Mouse (Mus musculus) right cerebral cortex, postnatal 14 days (tissue): ENCODE data around the gene Atp6v0e2.
A peak's percentile ranks its signal among the peaks of the same experiment; 100 is the strongest.

ENCODE experiments used
- DNase-seq: peaks from one replicate; pipeline ENCODE4 v3.0.0; 2022

The Atp6v0e2 gene

DNA sequence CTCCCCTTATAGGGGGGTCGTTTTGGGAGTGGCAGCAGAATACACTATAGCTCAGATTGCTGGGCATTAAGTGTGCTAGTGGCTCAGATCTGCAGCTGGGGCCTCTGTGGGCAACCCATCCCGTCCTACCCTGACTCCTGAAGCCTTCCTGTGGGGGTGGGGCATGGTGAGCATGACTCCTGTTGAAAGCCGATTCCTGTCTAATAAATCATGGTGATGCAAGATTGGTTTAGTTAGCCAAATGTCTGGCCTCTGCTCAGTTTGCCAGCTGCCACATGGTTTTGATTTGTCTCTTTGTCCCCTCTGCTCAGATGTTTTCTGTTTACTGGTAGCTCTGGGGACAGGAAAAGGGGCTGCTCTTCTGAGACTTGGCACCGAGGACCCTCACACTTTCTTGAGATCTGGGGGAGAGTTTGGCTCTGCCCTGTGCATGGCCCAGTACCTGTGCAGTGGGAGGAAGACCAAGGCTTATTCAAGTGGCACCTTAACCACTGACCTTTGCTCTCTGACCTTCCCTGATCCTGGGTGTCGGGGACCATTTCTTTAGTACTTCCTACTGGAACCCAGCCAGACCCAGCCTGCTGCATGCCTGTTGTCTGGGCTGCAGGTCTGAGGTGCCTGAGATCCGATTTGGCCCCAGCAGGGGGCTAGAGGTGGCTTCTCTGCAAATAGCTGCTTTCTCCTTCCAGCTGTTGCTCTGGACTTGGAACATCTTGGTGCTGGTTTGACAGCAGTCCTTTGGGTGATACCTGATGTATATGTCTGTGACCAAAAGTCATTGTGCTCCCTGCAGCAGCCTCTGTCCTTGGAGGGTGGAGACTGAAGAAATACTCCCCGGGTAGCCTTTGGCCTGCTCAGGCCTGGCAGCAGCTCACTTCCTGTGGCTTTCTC, 4.4 kb downstream of the Atp6v0e2 start:
- no peak for DNase-seq

DNA sequence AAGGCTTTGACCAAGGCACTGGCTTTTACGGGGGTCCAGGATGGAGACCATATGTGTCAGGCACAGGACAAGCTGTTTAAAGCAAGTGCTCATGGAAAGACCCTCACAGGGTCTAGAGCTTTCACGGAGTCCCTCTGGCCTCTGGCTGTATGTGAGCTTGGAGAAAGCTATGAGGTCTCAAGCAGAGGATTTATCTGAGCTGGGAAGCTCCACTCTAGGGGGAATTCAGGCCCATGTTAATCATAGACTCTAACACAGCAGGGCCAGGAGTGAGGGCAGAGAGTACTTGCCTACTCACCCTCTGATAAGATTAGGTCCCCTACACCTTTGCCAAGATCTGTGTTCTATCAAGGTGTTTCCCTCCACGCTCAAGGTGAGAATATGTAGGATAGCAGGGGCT, 5.2 kb downstream of the Atp6v0e2 start:
- no peak for DNase-seq

DNA sequence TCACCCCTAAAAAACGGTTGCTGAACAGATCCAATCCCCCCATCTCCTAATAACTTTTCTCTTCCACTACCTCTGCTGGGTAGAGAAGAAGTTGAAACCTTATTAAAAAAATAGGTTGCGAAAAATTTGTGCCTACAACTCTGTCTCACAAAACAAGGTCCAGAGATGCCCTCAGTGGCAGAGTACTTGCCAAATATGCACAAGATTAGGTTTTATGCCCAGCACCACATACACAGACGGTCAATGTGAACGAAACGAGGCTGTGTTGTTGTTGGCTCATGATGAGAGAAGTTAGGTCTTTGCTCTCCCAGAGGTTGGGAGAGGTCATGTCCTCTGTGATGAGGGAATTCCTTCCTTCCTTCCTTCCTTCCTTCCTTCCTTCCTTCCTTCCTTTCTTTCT, 7.8 kb downstream of the Atp6v0e2 start:
- DNase-seq: no peak

DNA sequence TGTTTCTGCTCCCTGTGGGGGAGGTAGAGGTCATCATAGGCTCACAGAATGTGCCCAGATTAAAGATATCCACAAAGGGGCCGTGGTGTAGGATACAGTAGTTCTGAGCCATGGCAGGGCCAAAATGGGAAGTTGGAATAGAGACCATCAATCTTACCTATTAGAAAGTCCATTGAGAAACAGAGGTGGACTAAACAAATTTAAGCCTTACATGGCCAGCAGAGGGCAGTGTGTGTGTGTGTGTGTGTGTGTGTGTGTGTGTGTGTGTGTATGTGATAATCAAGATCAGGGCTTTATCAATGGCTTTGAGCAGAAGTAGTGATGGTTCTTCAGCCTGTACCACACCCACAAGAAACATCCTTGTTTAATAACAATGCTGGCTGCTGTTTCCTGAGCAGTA, 8.9 kb downstream of the Atp6v0e2 start:
- DNase-seq: no peak

DNA sequence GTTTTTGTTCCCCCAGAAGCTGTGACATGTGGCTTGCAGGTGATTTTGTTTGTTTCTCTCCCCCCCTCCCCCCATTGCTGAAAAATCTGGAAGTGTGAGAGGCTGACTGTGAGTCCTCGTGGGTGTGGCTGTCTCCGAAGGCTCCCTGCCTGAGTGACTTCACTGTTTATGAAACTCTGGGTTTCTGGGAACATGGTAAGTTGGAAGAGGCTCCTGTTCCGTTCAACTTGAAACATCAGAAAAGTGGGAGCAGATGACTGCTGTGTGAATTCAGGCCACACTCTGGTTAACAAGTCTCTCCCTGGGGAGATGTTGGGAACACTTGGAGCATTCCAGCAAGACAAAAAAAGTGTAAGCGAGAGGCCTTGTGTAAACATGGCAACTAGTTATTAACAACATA, 9.4 kb downstream of the Atp6v0e2 start:
- DNase-seq: no peak

DNA sequence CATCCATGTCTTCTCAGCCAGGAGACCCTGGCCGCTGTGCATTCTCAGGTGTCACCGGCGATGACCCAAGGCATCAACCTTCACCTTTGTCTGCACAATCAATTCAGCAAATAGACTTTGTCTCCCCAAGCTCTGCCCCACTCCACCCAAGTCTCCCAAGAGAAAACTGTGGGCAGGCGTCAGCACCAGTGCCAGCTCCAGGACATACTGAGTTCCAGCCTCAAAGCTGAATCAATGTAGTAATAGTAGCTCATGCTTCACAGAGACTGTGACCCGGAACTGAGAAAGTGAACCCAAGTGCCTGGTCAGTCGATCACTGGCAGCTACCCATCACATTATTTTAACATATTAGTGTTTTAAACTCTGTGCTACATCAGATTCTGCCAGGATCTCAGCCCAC, 10.9 kb downstream of the Atp6v0e2 start:
- DNase-seq: no peak

DNA sequence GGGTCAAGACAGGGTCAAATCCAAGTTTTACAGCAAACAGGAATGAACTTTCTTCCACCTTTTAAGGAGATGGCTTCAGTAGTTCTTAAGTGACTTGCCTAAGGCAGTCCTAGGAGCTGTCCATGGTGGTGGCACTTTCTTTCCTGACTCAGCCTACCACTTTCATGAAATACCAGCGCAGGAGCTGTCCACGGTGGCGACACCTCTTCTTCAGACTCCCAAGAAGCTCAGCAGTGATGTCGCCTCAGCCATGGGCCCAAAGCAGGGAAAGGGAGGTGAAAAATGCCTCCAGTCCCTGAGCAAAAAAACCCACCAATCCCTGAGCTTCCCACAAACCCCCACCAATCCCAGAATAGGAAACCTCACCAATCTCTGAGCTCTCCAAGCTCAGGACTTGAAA, 15.5 kb downstream of the Atp6v0e2 start:
- no peak for DNase-seq

DNA sequence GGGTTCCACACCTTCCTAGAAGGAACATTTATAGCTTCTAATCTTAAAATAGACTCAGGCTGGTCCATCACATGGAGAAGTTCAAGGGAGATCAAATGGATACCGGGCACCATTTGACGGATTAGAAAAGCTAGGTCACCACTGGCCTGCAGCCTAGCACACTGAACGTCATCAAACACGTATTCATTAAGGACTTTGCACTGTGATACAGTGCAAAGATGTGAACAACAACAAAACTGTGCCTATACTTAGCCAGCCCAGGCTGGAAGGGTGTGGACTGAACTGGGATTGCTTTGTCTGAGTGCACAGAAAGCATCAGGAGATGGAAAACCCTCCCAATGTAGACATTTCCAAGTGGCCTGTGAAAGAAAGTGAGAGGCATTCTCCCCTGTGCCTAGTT, 16.4 kb downstream of the Atp6v0e2 start:
- DNase-seq: no peak

DNA sequence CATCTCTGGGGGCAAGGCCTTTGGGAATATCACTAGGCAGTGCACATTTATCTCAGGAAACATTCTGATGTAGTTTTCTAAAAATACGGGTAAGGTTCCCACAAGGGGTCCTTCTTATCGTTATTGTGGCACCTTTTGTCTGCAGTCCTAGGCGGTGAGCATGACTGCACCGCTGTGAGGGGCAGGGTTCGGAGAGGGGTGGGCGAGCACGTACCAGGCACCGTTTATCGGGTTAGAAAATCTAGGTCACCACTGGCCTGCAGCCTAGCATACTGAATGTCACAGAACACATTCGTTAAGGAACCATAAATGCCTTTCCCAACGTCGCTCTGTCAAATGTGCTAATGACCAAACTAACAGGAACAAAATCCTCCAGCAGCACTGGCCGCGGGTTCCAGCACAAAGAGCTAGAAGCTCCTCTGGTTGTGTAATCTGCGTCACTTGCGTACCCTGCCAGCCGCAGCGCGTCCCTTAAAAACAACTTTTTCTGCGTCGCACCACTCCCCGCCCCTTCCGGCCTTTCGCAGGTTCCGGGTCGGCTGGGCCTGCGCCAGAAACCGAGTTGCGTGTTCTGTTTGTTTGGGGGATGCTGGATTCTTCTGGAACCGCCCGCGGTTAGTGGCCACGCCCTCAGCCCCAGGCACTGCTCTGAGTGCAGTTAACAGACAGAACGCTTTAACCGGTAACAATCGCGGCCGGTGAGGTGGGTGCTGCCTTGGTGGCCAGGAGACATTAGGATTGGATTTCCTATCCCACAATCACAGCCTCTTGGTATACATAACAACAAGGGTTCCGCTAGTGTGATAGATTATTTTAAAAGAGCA, 17.1 kb downstream of the Atp6v0e2 start, which contains the start of gene Lrrc61:
Gene Lrrc61 (plus strand): TSS at position 517 of the 824 bp plus-strand sequence.
- DNase-seq: peak; percentile 99

DNA sequence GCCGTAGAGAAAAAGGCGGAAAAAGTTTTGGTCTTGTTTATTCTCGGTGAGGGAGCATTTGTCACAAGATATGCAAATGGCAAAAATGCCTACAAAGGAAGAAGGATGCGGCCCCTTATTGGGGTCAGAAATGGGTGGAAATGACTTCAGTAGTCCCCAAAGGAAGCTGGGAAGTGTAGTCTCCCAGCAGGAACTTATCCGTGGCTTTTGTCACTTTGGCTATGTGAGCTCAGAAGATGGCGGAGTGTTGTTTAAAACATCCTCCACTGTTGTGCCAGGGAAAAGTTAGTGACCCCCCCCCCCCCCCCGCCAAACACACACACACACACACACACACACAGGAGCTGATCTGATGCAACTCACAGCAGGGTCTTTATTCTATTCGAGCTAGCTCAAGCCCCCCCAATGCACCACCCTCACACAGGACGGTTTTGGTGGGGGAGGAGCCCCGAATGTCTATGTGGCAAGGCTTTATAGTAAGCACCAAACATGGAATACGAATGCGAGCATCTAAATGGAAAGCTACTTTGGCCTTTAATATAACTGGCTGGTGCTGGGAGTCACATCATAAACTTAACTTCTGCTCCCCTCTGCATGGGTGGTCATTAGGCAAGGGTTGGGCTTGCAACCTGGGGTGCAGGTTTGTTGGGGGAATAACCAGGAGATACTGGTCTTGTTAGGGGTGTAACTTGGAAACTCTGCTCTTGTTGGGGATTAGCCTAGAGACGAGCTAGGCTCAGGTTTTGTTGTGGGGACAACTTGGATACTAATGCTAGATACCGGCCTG, 17.9 kb downstream of the Atp6v0e2 start:
- DNase-seq: no peak

DNA sequence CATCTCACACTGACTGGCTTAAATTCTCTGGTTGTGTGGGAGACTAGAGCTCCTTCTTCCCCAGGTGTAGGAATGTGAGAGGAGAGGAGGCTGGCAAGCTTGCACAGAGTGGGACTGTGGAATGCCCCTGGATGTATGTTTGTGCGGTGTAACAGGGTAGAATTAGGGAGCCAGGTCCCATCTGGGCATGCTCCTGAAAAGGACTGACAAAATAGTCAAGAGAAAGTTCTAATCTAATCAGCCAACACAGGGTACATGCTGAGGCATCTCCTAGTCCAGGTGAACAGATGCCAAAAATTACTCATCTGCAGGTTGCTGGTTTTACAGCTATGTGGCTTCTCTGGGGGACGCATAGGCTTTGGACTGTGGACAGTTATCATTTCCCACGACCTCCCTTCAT, 18.5 kb downstream of the Atp6v0e2 start:
- no peak for DNase-seq

DNA sequence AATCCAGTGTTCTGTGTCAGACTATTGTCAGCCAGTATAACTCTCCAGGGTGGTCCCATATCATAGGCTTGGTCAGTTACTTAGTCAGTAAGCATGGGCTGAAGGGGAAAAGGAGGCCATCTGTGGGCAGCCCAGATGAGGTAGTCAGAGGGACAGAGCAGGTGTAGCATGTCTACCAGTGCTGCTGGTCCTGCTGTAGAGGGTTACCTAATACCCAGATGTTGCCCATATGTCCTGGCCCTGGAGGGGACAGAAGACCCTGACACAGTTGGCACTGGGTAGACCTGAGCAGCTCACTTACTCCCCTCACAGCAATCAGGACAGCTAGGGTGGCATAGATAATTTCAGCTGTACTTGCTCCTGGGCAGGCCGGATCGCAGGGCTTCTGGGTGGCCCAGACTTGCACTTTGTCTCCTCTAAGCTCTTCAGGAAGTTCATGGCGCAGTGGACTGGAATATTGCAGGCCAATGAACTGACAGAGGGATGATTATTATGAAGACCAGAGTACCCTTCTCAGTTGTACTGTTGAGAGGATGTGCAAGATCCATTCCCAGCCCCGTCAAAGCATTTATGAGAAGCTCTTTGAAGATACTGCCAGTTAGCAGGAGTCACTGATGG, 28.4 kb downstream of the Atp6v0e2 start:
- no peak for DNase-seq

DNA sequence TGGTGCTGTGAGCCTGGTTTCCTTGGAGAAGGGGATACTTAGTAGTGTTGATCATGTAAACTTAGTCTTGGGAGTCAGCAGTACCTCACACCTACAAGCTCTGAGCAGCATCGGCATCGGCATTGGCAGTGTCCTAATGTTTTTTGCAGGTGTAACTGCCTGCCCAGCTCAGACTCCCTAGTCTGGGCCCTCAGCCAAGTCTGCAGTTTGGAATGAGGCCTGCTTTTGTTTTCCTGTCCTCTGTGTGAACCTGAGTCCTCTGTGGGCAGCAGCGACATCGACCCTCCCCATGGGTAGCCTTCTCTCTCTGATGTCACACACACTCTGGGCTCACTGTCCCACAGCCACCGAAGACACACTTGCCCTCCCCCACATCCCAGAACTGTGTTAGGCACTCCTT, 28.9 kb downstream of the Atp6v0e2 start:
- DNase-seq: no peak

DNA sequence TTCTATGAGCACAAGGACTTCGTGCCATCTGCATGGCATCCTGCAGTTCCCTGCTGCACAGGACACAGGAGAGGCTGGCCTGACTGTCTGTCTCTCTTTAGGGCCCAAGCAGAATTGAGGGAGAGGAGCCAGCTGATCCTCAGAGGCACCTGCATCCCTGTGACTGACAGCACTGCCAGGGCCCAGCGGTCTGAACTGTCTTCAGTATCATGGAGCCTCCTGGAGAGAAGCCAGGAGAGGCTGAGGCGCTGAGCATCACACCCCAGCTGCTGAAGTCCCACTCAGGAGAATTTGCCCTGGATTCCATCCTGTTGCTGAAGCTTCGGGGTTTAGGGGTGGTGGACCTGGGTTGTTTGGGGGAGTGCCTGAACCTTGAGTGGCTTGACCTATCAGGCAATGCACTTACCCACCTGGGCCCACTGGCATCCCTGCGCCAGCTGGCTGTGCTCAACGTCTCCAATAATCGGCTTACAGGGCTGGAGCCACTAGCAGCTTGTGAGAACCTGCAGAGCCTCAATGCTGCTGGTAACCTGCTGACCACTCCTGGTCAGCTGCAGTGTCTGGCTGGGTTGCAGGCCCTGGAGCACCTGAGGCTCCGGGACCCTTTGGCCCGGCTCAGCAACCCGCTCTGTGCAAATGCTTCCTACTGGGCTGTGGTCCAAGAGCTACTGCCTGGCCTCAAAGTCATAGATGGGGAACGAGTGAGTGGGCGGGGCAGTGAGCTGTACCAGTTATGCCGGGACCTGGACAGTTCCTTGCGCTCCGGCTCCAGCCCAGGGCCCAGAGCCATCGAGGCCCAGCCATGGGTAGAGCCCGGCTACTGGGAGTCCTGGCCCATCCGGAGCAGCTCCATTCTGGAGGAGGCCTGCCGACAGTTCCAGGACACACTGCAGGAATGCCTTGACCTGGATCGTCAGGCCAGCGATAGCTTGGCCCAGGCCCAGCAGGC, 30.9 kb downstream of the Atp6v0e2 start:
- no peak for DNase-seq

DNA sequence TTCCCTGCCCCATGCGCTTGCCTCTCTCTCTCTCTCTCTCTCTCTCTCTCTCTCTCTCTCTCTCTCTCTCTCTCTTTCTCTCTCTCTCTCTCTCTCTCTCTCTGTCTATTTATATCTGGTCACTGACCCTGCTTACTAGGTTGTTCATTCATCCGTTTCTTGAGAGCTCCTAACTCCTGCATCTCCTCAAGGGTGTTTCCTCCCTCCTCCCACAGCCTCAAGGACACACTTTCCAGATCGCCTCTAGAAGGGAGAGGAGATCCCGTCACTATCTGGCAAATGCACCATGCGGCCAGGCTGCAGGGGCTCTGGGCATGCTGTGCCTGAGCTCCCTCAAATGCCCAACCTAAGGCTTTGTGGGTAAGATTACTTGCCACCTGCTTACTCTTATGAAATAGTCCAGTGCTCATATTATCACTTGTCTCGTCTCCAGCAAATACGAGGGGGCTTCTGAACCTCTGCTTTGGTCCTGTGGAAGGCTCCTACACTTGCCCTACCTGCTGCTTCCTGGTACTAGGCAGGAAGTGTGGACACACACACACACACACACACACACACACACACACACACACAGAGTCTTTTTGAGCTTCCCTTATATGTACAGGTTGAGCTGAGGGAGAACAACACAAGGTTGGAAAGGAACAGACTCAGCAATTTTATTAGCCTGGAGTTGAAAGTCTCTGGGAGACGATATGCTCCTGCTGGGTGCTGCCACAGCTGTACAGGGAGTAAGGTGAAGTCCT, 31.8 kb downstream of the Atp6v0e2 start:
- DNase-seq: no peak

DNA sequence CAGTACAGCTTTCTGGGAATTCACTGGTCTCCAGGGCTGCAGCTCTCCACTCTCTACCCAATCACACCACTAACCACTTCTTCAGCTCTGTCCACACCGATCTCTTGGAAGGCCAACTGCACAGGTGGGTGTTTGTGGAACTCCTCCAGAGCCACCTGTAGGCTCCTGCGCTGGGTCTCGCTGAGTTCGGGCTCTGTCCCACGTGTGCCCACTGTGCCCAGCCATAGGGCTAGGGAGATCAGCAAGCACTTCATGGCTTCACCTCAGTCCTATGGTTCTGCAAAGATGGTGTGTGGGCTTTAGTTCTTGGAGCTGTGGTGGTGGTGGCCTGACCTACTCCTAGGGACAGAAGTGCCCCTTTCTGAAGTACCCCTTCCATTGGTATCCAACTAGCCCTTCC, 34.6 kb downstream of the Atp6v0e2 start:
- DNase-seq: no peak

DNA sequence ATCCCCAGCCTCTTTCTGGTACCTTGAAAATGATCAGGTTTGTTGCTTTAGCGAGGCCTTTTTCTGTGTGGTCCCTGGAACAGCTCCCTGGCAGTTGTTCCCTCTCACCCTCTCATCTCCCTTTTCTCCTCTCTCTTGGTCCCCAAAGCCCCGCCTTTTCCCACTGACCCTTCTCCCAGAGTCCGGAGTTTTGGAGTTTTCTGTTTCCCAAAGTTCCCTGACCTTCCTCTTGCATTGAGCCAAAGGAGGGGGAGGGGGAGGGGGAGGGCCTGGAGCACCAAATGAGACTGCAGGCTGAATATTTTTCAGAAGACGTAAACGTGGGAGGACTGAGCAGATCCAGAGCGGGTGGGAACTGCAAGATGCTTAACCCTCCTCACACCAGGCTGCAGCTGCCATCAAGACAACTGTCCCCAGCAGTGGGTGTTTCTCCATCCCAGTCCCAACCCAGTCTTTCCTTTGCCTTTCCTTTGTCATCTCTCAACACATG, 35.2 kb downstream of the Atp6v0e2 start, which contains the start of gene Rarres2:
Gene Rarres2 (minus strand): TSS at position 218 of the 490 bp plus-strand sequence.
- DNase-seq: no peak

DNA sequence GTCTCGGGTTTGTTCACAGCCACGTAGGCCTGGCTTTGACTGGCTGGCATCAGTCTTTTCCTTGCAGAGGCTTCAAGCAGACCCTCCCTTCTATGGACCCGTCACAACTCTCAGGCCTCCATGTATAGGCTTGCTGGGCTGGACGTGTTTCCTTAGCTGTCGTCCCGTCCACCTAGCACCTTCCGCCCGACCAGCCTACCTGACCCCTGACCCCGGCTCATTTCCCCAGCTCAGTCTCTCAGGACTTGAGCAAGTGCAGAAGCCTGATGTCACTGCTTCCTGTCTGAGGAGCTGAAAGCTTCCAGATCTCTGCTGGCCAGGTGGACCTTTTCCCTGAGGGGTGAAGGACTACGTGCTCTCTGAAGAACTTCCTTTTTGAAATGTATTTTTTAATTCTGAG, 35.9 kb downstream of the Atp6v0e2 start:
- no peak for DNase-seq

DNA sequence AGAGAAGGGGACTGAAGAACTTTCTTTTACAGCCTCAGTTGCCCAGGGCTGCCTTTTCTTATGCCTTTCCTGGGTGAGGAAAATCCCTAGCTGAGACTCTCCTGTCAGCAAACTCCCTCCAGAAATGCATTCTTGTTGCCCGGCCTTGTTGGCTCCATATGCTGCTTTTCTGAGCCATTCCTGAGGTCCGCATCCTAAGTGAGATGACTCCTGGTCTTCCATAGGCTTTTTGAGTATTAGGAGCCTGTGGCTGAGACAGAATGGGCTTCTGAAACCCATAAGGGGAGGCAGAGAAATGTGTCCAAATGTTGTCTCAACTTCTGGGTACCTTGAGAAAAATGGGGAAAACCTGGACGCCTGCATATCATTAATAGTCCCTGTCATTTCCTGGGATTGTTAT, 36.6 kb downstream of the Atp6v0e2 start:
- DNase-seq: no peak

DNA sequence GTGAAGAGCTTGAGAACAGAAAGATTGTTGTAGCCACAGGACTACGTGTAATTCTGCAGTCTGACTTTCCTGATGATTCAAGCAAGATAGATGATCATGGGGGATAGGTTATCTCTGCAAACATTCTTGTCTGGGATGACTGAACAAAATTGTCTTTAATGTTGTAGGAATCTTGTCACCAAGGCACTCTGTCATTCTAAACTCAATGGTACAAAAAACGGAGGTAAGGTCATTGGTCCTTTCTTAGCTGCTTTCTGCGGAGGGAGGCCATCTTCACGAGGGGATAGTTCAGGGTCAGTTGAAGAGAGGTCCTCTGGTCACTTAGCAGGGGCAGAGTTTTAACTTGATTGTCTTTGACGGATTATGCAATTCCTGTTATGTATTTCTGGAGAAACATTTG, 41.3 kb downstream of the Atp6v0e2 start:
- DNase-seq: no peak
